ENCODE assay signal across 16 mouse cellular contexts in genomic region chr10:92930036-92930435, GRCm38 (mm10).
"Had no signal": no experiment of that assay in that cellular context is flagged by ENCODE, and none has a peak within 500 bp of the region (broad histone marks: within the 10 kb centered on the region; RNA-seq: fewer than 3 reads in every experiment).

No protein-coding gene starts in this region.

- H3K36me3 ChIP-seq: lung, embryonic 15.5 days; midbrain, embryonic 12.5 days; midbrain, embryonic 15.5 days; neural tube, embryonic 12.5 days; stomach, embryonic 15.5 days had no signal

- H3K9ac ChIP-seq: lung, embryonic 15.5 days; midbrain, embryonic 12.5 days; midbrain, embryonic 15.5 days; neural tube, embryonic 12.5 days; stomach, embryonic 15.5 days had no signal

- H3K4me3 ChIP-seq: lung, embryonic 15.5 days; megakaryocyte, embryonic 14.5 days; midbrain, embryonic 12.5 days; midbrain, embryonic 15.5 days; neural tube, embryonic 12.5 days; stomach, embryonic 15.5 days had no signal

- DNase-seq: lung, adult 2 months; lung, postnatal 14 days; lung, postnatal 36 days; right cerebral cortex, postnatal 14 days; thymus, adult 2 months; thymus, postnatal 25 days; thymus, postnatal 4 days had no signal

- ATAC-seq: lung, postnatal 0 days; midbrain, embryonic 15.5 days had no signal

- H3K27ac ChIP-seq: lung, embryonic 15.5 days; macrophage; midbrain, embryonic 12.5 days; midbrain, embryonic 15.5 days; neural tube, embryonic 12.5 days; stomach, embryonic 15.5 days; stomach, postnatal 0 days had no signal

- H3K4me1 ChIP-seq: lung, embryonic 15.5 days; megakaryocyte, embryonic 14.5 days; midbrain, embryonic 12.5 days; neural tube, embryonic 12.5 days; stomach, embryonic 15.5 days had no signal

- H3K4me2 ChIP-seq: lung, embryonic 15.5 days; midbrain, embryonic 12.5 days; midbrain, embryonic 15.5 days; neural tube, embryonic 12.5 days; stomach, embryonic 15.5 days had no signal

- H3K27me3 ChIP-seq: lung, embryonic 15.5 days; megakaryocyte, embryonic 14.5 days; midbrain, embryonic 12.5 days; midbrain, embryonic 15.5 days; neural tube, embryonic 12.5 days; stomach, embryonic 15.5 days had no signal

- H3K9me3 ChIP-seq: lung, embryonic 15.5 days; megakaryocyte, embryonic 14.5 days; midbrain, embryonic 12.5 days; midbrain, embryonic 15.5 days; neural tube, embryonic 12.5 days; stomach, embryonic 15.5 days had no signal
